ENCODE assay signal across 39 mouse cellular contexts in the genomic region with DNA sequence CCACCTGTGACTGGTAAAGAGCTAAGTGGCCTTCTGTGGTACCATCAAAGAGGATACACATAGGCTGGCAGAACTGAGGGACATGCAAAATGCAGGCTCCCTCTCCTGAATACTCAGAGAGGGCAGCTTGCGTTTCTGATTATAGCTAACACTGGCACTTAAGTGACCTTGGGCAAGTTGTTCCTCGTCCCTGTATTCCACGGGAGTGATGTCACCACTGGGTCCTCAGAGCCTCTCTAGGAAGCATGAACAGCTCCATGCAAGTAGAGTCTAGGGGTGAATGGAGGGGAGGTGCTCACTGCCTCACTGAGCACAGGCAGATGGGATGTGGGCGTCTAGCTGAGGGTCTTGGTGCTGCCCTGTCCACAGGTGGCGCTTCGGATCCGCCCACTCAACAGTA. TPM values are rescaled to one million over a fixed set of nuclear protein-coding genes. Genes with fewer than 3 reads are reported as not detected.
DNase-seq lines count a peak whose midpoint lies in the region; ATAC-seq and TF ChIP-seq lines count a peak whose summit lies in the region.
"Had no signal": no experiment of that assay in that cellular context is flagged by ENCODE, and none has a peak within 500 bp of the region (broad histone marks: within the 10 kb centered on the region; RNA-seq: fewer than 3 reads in every experiment).

No protein-coding gene starts in this region.

- H3K4me1 ChIP-seq in heart, embryonic 12.5 days (replicated peaks): peaks cover 28% of the 10 kb centered on the region
- no peaks in the 10 kb centered on the region for H3K4me1 ChIP-seq in heart, postnatal 0 days (ENCODE audit: control insufficient read depth, insufficient read depth)
- H3K4me1 ChIP-seq in heart, adult 2 months (ENCODE audit: control insufficient read depth, insufficient read depth, low read length): peaks cover 2% of the 10 kb centered on the region; the same call in 1 of the 2 replicates
- H3K4me1 ChIP-seq in midbrain, postnatal 0 days (ENCODE audit: insufficient read depth, low read length): no peaks in the 10 kb centered on the region
- H3K4me1 ChIP-seq in midbrain, embryonic 13.5 days (replicated peaks): no peaks in the 10 kb centered on the region
- H3K4me1 ChIP-seq: embryonic facial prominence, embryonic 10.5 days; embryonic facial prominence, embryonic 15.5 days; forebrain, embryonic 12.5 days; limb, embryonic 10.5 days; limb, embryonic 15.5 days; midbrain, embryonic 10.5 days; neural tube, embryonic 12.5 days had no signal

- H3K9ac ChIP-seq in heart, embryonic 12.5 days: no peak overlapping the region
- no peak overlapping the region for H3K9ac ChIP-seq in heart, postnatal 0 days (replicated peaks; ENCODE audit: low read depth, low read length)
- H3K9ac ChIP-seq in heart, adult 2 months (ENCODE audit: low read depth, low read length): no peak overlapping the region
- H3K9ac ChIP-seq in midbrain, postnatal 0 days (replicated peaks; ENCODE audit: low read length, poor library complexity, severe bottlenecking): no peak overlapping the region
- no peak overlapping the region for H3K9ac ChIP-seq in midbrain, embryonic 13.5 days (replicated peaks)
- H3K9ac ChIP-seq: embryonic facial prominence, embryonic 15.5 days; forebrain, embryonic 12.5 days; forebrain, postnatal 0 days; hindbrain, embryonic 14.5 days; limb, embryonic 15.5 days; neural tube, embryonic 12.5 days had no signal

- no peak for TF ChIP-seq CTCF in heart, postnatal 0 days (IDR thresholded peaks at IDR 0.05; ENCODE audit: low read depth)
- TF ChIP-seq CTCF in heart, adult 2 months (IDR thresholded peaks at IDR 0.05): no peak
- TF ChIP-seq CTCF in midbrain, postnatal 0 days (IDR thresholded peaks at IDR 0.05): 0 out of 2 replicates have a peak, but pooled peaks have one; percentile 6

- H3K27me3 ChIP-seq in heart, embryonic 12.5 days (replicated peaks): no peaks in the 10 kb centered on the region
- no peaks in the 10 kb centered on the region for H3K27me3 ChIP-seq in heart, postnatal 0 days (ENCODE audit: control insufficient read depth, insufficient read depth, low read length)
- no peaks in the 10 kb centered on the region for H3K27me3 ChIP-seq in heart, adult 2 months (ENCODE audit: control insufficient read depth, insufficient read depth, low read length)
- H3K27me3 ChIP-seq in midbrain, postnatal 0 days (ENCODE audit: insufficient read depth, low read length): no peaks in the 10 kb centered on the region
- H3K27me3 ChIP-seq in midbrain, embryonic 13.5 days: no peaks in the 10 kb centered on the region
- H3K27me3 ChIP-seq: CH12.LX; embryonic facial prominence, embryonic 15.5 days; forebrain, embryonic 12.5 days; limb, embryonic 15.5 days; neural tube, embryonic 12.5 days had no signal

- no peaks in the 10 kb centered on the region for H3K9me3 ChIP-seq in heart, embryonic 12.5 days (replicated peaks)
- no peaks in the 10 kb centered on the region for H3K9me3 ChIP-seq in heart, postnatal 0 days (replicated peaks; ENCODE audit: control insufficient read depth, low read length)
- H3K9me3 ChIP-seq in midbrain, postnatal 0 days (ENCODE audit: low read length): no peaks in the 10 kb centered on the region
- H3K9me3 ChIP-seq in midbrain, embryonic 13.5 days: no peaks in the 10 kb centered on the region
- H3K9me3 ChIP-seq: embryonic facial prominence, embryonic 10.5 days; embryonic facial prominence, embryonic 15.5 days; forebrain, embryonic 12.5 days; limb, embryonic 10.5 days; limb, embryonic 15.5 days; midbrain, embryonic 10.5 days; neural tube, embryonic 12.5 days had no signal

- TF ChIP-seq EP300 in heart, postnatal 0 days (IDR thresholded peaks at IDR 0.05; ENCODE audit: low read depth): no peak
- TF ChIP-seq EP300 in heart, adult 2 months (IDR thresholded peaks at IDR 0.05; ENCODE audit: insufficient read depth, low read depth, low read length): no peak

- peak overlapping the region; percentile 44 for H3K27ac ChIP-seq in heart, embryonic 12.5 days (ENCODE audit: poor library complexity, severe bottlenecking)
- no peak overlapping the region for H3K27ac ChIP-seq in heart, postnatal 0 days (ENCODE audit: low read depth)
- no peak overlapping the region for H3K27ac ChIP-seq in heart, adult 2 months
- H3K27ac ChIP-seq in midbrain, postnatal 0 days (ENCODE audit: low read depth, low read length): no peak overlapping the region
- H3K27ac ChIP-seq in midbrain, embryonic 13.5 days: no peak overlapping the region
- H3K27ac ChIP-seq: embryonic facial prominence, embryonic 10.5 days; embryonic facial prominence, embryonic 15.5 days; forebrain, embryonic 12.5 days; hindbrain, embryonic 14.5 days; limb, embryonic 10.5 days; limb, embryonic 15.5 days; midbrain, embryonic 10.5 days; neural tube, embryonic 12.5 days had no signal

- WGBS in heart, embryonic 12.5 days: 63% methylated on average over 7 of the region's 7 CpGs
- WGBS in heart, postnatal 0 days: 51% methylated on average over 7 of the region's 7 CpGs
- 71% methylated on average over 7 of the region's 7 CpGs for WGBS in heart, adult 2 months
- WGBS in midbrain, postnatal 0 days: 76% methylated on average over 7 of the region's 7 CpGs
- WGBS in midbrain, embryonic 13.5 days: 84% methylated on average over 7 of the region's 7 CpGs

- H3K36me3 ChIP-seq in heart, embryonic 12.5 days: peaks cover 48% of the 10 kb centered on the region
- H3K36me3 ChIP-seq in heart, postnatal 0 days (replicated peaks; ENCODE audit: control insufficient read depth, insufficient read depth, low read length): peaks cover 35% of the 10 kb centered on the region
- H3K36me3 ChIP-seq in heart, adult 2 months (ENCODE audit: control insufficient read depth, insufficient read depth, low read length): no peaks in the 10 kb centered on the region
- H3K36me3 ChIP-seq in midbrain, postnatal 0 days (ENCODE audit: insufficient read depth, low read length): peaks cover 24% of the 10 kb centered on the region
- peaks cover 53% of the 10 kb centered on the region for H3K36me3 ChIP-seq in midbrain, embryonic 13.5 days

- no peak overlapping the region for H3K4me2 ChIP-seq in heart, embryonic 12.5 days
- H3K4me2 ChIP-seq in heart, postnatal 0 days (ENCODE audit: low read depth, low read length): no peak overlapping the region
- no peak overlapping the region for H3K4me2 ChIP-seq in midbrain, postnatal 0 days (ENCODE audit: low read depth, low read length, poor library complexity, severe bottlenecking)
- no peak overlapping the region for H3K4me2 ChIP-seq in midbrain, embryonic 13.5 days (replicated peaks)
- H3K4me2 ChIP-seq: embryonic facial prominence, embryonic 15.5 days; forebrain, embryonic 12.5 days; hindbrain, embryonic 14.5 days; limb, embryonic 15.5 days; neural tube, embryonic 12.5 days had no signal

- no peak for TF ChIP-seq POLR2A in heart, adult 2 months (IDR thresholded peaks at IDR 0.05; ENCODE audit: insufficient read depth, low read depth, low read length)

- H3K79me2 ChIP-seq in heart, adult 2 months (replicated peaks; ENCODE audit: control insufficient read depth, insufficient read depth, low read length): no peaks in the 10 kb centered on the region

- no peak for ATAC-seq in heart, embryonic 12.5 days (ENCODE audit: insufficient number of reproducible peaks, low FRiP score)
- peak; percentile 56 for ATAC-seq in heart, postnatal 0 days (ENCODE audit: insufficient read depth, low read depth)
- ATAC-seq in midbrain, postnatal 0 days (ENCODE audit: low FRiP score): no peak
- ATAC-seq in midbrain, embryonic 13.5 days: no peak
- ATAC-seq: activated CD4-positive, CD25-positive, alpha-beta regulatory T cell, adult 4 months; forebrain, postnatal 0 days; intestine, postnatal 0 days; midbrain, embryonic 16.5 days had no signal

- intact Hi-C loops in heart, adult 2 months (cut with DNase I): no loop called here

- peak; percentile 47 to 69 for DNase-seq in adrenal gland, adult (ENCODE audit: inconsistent age in 2 of 2, low spot score in 1 of 2)
- DNase-seq in adrenal gland, postnatal 10 days: no peak
- DNase-seq in heart, postnatal 4 days: no peak
- DNase-seq in heart, postnatal 0 days (ENCODE audit: low spot score): peak; percentile 33
- DNase-seq in heart, adult 2 months: no peak
- no peak for DNase-seq in midbrain, postnatal 0 days (ENCODE audit: low spot score)
- DNase-seq: cerebellum, adult 8-10 months; cerebellum, postnatal 25 days; forebrain, postnatal 0 days; kidney, adult 9 months; kidney, postnatal 10 days; layer of hippocampus, adult 9-11 months; lung, postnatal 14 days; right cerebral cortex, adult 18-20 months; spleen, adult 18-20 months; thymus, postnatal 14 days had no signal

- no peak overlapping the region for H3K4me3 ChIP-seq in heart, embryonic 12.5 days
- no peak overlapping the region for H3K4me3 ChIP-seq in heart, postnatal 0 days (ENCODE audit: low read depth, low read length)
- no peak overlapping the region for H3K4me3 ChIP-seq in heart, adult 2 months
- no peak overlapping the region for H3K4me3 ChIP-seq in midbrain, postnatal 0 days (ENCODE audit: low read depth, low read length)
- no peak overlapping the region for H3K4me3 ChIP-seq in midbrain, embryonic 13.5 days (replicated peaks)
- H3K4me3 ChIP-seq: embryonic facial prominence, embryonic 10.5 days; embryonic facial prominence, embryonic 15.5 days; forebrain, embryonic 12.5 days; limb, embryonic 10.5 days; limb, embryonic 15.5 days; midbrain, embryonic 10.5 days; myocyte; neural tube, embryonic 12.5 days had no signal

RNA-seq across cellular contexts. Expression of gene Gm4869, which starts 0.6 kb away (rescaled TPM):
- total RNA-seq in adrenal gland, postnatal 10 days (2021): under 1 TPM in 1 of 2 experiments, not detected in 1; 0.15 TPM
- polyA plus RNA-seq in heart, embryonic 12.5 days (2016; fragmentation: Nextera tagmentation; extraction: Ambion mirVana): 0.06 TPM in 1 of 2 replicates, not detected in the other
- not detected for total RNA-seq in heart, postnatal 4 days (2021)
- not detected in 2 replicates for total RNA-seq in heart, postnatal 0 days (2014; rRNA removed; ENCODE audit: low replicate concordance)
- polyA plus RNA-seq in heart, postnatal 0 days (2015; fragmentation: Nextera tagmentation; extraction: Ambion mirVana): not detected in 2 replicates
- total RNA-seq in heart, adult 2 months (2021): not detected
- polyA plus RNA-seq in heart, adult 2 months (2012; rRNA removed): 0.06 TPM in 1 of 2 replicates, not detected in the other
- total RNA-seq in midbrain, postnatal 0 days (2014; rRNA removed): not detected in 2 replicates
- polyA plus RNA-seq in midbrain, postnatal 0 days (2015; fragmentation: Nextera tagmentation; extraction: Ambion mirVana): not detected in 2 replicates
- polyA plus RNA-seq in midbrain, embryonic 13.5 days (2015; fragmentation: Nextera tagmentation; extraction: Ambion mirVana): not detected in 2 replicates
- total RNA-seq: CH12.LX; gastrocnemius, adult 8-10 months; gastrocnemius, postnatal 4 days; hematopoietic stem cell, adult 5-6 weeks; left cerebral cortex, postnatal 10 days; megakaryocyte progenitor cell, adult 5-6 weeks had no signal
- polyA plus RNA-seq: activated CD4-positive, CD25-positive, alpha-beta regulatory T cell, adult 4 months; embryonic facial prominence, embryonic 10.5 days; forebrain, embryonic 12.5 days; forebrain, postnatal 0 days; hindbrain, embryonic 14.5 days; large intestine, adult 2 months; limb, embryonic 10.5 days; limb, embryonic 15.5 days; liver, embryonic 16.5 days; midbrain, embryonic 10.5 days; midbrain, embryonic 16.5 days; stomach, embryonic 16.5 days had no signal

RNA-seq across cellular contexts. Expression of gene Eif3b, which starts 26.9 kb away (rescaled TPM):
- total RNA-seq in adrenal gland, postnatal 10 days (2021): 100 to 1,000 TPM; 132 to 140 TPM
- 128 and 138 TPM in 2 replicates for polyA plus RNA-seq in heart, embryonic 12.5 days (2016; fragmentation: Nextera tagmentation; extraction: Ambion mirVana)
- total RNA-seq in heart, postnatal 4 days (2021): 100 to 1,000 TPM; 118 to 122 TPM
- 37.4 and 38.9 TPM in 2 replicates for total RNA-seq in heart, postnatal 0 days (2014; rRNA removed; ENCODE audit: low replicate concordance)
- polyA plus RNA-seq in heart, postnatal 0 days (2015; fragmentation: Nextera tagmentation; extraction: Ambion mirVana): 36.6 and 40.0 TPM in 2 replicates
- 10 to 100 TPM; 86.9 to 95.2 TPM for total RNA-seq in heart, adult 2 months (2021)
- 49.0 and 59.8 TPM in 2 replicates for polyA plus RNA-seq in heart, adult 2 months (2012; rRNA removed)
- total RNA-seq in midbrain, postnatal 0 days (2014; rRNA removed): 36.6 and 41.3 TPM in 2 replicates
- 53.7 and 54.5 TPM in 2 replicates for polyA plus RNA-seq in midbrain, postnatal 0 days (2015; fragmentation: Nextera tagmentation; extraction: Ambion mirVana)
- 71.4 and 92.6 TPM in 2 replicates for polyA plus RNA-seq in midbrain, embryonic 13.5 days (2015; fragmentation: Nextera tagmentation; extraction: Ambion mirVana)

RNA-seq across cellular contexts. Expression of gene Snx8, which starts 57.0 kb away (rescaled TPM):
- total RNA-seq in adrenal gland, postnatal 10 days (2021): 10 to 100 TPM; 19.7 to 20.3 TPM
- 15.2 and 16.5 TPM in 2 replicates for polyA plus RNA-seq in heart, embryonic 12.5 days (2016; fragmentation: Nextera tagmentation; extraction: Ambion mirVana)
- 10 to 100 TPM; 19.6 to 20.0 TPM for total RNA-seq in heart, postnatal 4 days (2021)
- total RNA-seq in heart, postnatal 0 days (2014; rRNA removed; ENCODE audit: low replicate concordance): 24.8 and 30.8 TPM in 2 replicates
- polyA plus RNA-seq in heart, postnatal 0 days (2015; fragmentation: Nextera tagmentation; extraction: Ambion mirVana): 11.7 and 13.3 TPM in 2 replicates
- total RNA-seq in heart, adult 2 months (2021): 10 to 100 TPM; 12.0 to 15.8 TPM
- 8.9 and 10.5 TPM in 2 replicates for polyA plus RNA-seq in heart, adult 2 months (2012; rRNA removed)
- total RNA-seq in midbrain, postnatal 0 days (2014; rRNA removed): 78.4 and 86.8 TPM in 2 replicates
- polyA plus RNA-seq in midbrain, postnatal 0 days (2015; fragmentation: Nextera tagmentation; extraction: Ambion mirVana): 46.9 and 48.9 TPM in 2 replicates
- polyA plus RNA-seq in midbrain, embryonic 13.5 days (2015; fragmentation: Nextera tagmentation; extraction: Ambion mirVana): 25.2 and 26.4 TPM in 2 replicates

RNA-seq across cellular contexts. Expression of gene Chst12, which starts 59.3 kb away (rescaled TPM):
- 10 to 100 TPM; 10.9 to 13.9 TPM for total RNA-seq in adrenal gland, postnatal 10 days (2021)
- polyA plus RNA-seq in heart, embryonic 12.5 days (2016; fragmentation: Nextera tagmentation; extraction: Ambion mirVana): 22.5 TPM in 2 replicates
- 1 to 10 TPM; 6.3 to 7.0 TPM for total RNA-seq in heart, postnatal 4 days (2021)
- 4.1 and 4.7 TPM in 2 replicates for total RNA-seq in heart, postnatal 0 days (2014; rRNA removed; ENCODE audit: low replicate concordance)
- 5.9 and 6.6 TPM in 2 replicates for polyA plus RNA-seq in heart, postnatal 0 days (2015; fragmentation: Nextera tagmentation; extraction: Ambion mirVana)
- 1 to 10 TPM; 4.5 to 4.8 TPM for total RNA-seq in heart, adult 2 months (2021)
- 8.3 and 11.2 TPM in 2 replicates for polyA plus RNA-seq in heart, adult 2 months (2012; rRNA removed)
- 11.0 and 15.8 TPM in 2 replicates for total RNA-seq in midbrain, postnatal 0 days (2014; rRNA removed)
- 21.8 and 27.3 TPM in 2 replicates for polyA plus RNA-seq in midbrain, postnatal 0 days (2015; fragmentation: Nextera tagmentation; extraction: Ambion mirVana)
- polyA plus RNA-seq in midbrain, embryonic 13.5 days (2015; fragmentation: Nextera tagmentation; extraction: Ambion mirVana): 13.4 and 15.2 TPM in 2 replicates

Comparison
In these comparisons a context has a peak if more than half of its experiments do, and no peak if none do; other contexts are left out.
1. DNase-seq: peak in adrenal gland, adult (2 of 2) and heart, postnatal 0 days (single experiment); none in adrenal gland, postnatal 10 days (single experiment), heart, postnatal 4 days (single experiment), heart, adult 2 months (0 of 2) and midbrain, postnatal 0 days (single experiment).